Mouse (Mus musculus): ENCODE measurements around the gene Sept14. TPM values are rescaled to one million over a fixed set of nuclear protein-coding genes. Genes with fewer than 3 reads are reported as not detected.

Sept14 gene
- polyA plus RNA-seq, 1 experiment from 2014 or later, result not detected

GRCm38 (mm10) chr5:129657016-129657415 lies 51.3 kb downstream of the Sept14 start:
- Histone ChIP-seq H3K27me3 (ENCODE audit: control insufficient read depth, insufficient read depth, low read length) (no peaks in the 10 kb centered on the region), H3K4me3 (ENCODE audit: low read length) (no peak overlapping the region), H3K4me1 (ENCODE audit: control insufficient read depth, insufficient read depth, low read length) (no peaks in the 10 kb centered on the region), H3K27ac (ENCODE audit: low read length) (no peak overlapping the region), H3K9ac (ENCODE audit: low read length) (no peak overlapping the region), H3K4me2 (ENCODE audit: low read depth, low read length) (no peak overlapping the region), H3K9me3 (replicated peaks; ENCODE audit: control insufficient read depth, low read length) (no peaks in the 10 kb centered on the region), H3K36me3 (ENCODE audit: control insufficient read depth, insufficient read depth) (peaks cover 31% of the 10 kb centered on the region)
- ATAC-seq (replicated peaks; ENCODE audit: extremely low read depth, insufficient read depth, low FRiP score), result no peak
- 93% methylated on average over 10 of the region's 10 CpGs for WGBS

GRCm38 (mm10) chr5:129650858-129651257 lies 57.5 kb downstream of the Sept14 start:
- no peaks in the 10 kb centered on the region for H3K27me3 ChIP-seq (ENCODE audit: control insufficient read depth, insufficient read depth, low read length)
- no peak for ATAC-seq (replicated peaks; ENCODE audit: extremely low read depth, insufficient read depth, low FRiP score)
- no peak overlapping the region for H3K9ac ChIP-seq (ENCODE audit: low read length)
- no peak overlapping the region for H3K4me2 ChIP-seq (ENCODE audit: low read depth, low read length)
- no peaks in the 10 kb centered on the region for H3K9me3 ChIP-seq (replicated peaks; ENCODE audit: control insufficient read depth, low read length)
- H3K4me1 ChIP-seq (ENCODE audit: control insufficient read depth, insufficient read depth, low read length), result no peaks in the 10 kb centered on the region
- no peak overlapping the region for H3K4me3 ChIP-seq (ENCODE audit: low read length)
- H3K36me3 ChIP-seq (ENCODE audit: control insufficient read depth, insufficient read depth), result peaks cover 2% of the 10 kb centered on the region; the same call in 1 of the 2 replicates
- 90% methylated on average over 5 of the region's 5 CpGs for WGBS
- no peak overlapping the region for H3K27ac ChIP-seq (ENCODE audit: low read length)

Other genes starting within 250 kb of the Sept14 start
- 22.4 and 24.4 TPM in 2 replicates for gene Sfswap, start 207.3 kb downstream of the Sept14 start, polyA plus RNA-seq (2015; fragmentation: Nextera tagmentation; extraction: Ambion mirVana)
- 1.3 and 1.5 TPM in 2 replicates for gene Mmp17, start 124.3 kb downstream of the Sept14 start, polyA plus RNA-seq (2015; fragmentation: Nextera tagmentation; extraction: Ambion mirVana)
- 4.4 and 4.6 TPM in 2 replicates for gene Zfp11, start 38.4 kb downstream of the Sept14 start, polyA plus RNA-seq (2015; fragmentation: Nextera tagmentation; extraction: Ambion mirVana)
- gene Mrps17, start 7.0 kb upstream of the Sept14 start, polyA plus RNA-seq (2015; fragmentation: Nextera tagmentation; extraction: Ambion mirVana), result 152 and 161 TPM in 2 replicates
- gene Nipsnap2, start 16.6 kb upstream of the Sept14 start, polyA plus RNA-seq (2015; fragmentation: Nextera tagmentation; extraction: Ambion mirVana), result 398 and 419 TPM in 2 replicates
- 27.7 and 33.4 TPM in 2 replicates for gene Psph, start 78.9 kb upstream of the Sept14 start, polyA plus RNA-seq (2015; fragmentation: Nextera tagmentation; extraction: Ambion mirVana)
- gene Sumf2, start 138.5 kb upstream of the Sept14 start, polyA plus RNA-seq (2015; fragmentation: Nextera tagmentation; extraction: Ambion mirVana), result 16.3 and 21.4 TPM in 2 replicates
- 1,037 and 1,041 TPM in 2 replicates for gene Chchd2, start 179.0 kb upstream of the Sept14 start, polyA plus RNA-seq (2015; fragmentation: Nextera tagmentation; extraction: Ambion mirVana)
- 2.3 TPM in 2 replicates for gene Zbed5, start 187.2 kb upstream of the Sept14 start, polyA plus RNA-seq (2015; fragmentation: Nextera tagmentation; extraction: Ambion mirVana)
- gene Phkg1, start 190.0 kb upstream of the Sept14 start, polyA plus RNA-seq (2015; fragmentation: Nextera tagmentation; extraction: Ambion mirVana), result 1.9 and 2.2 TPM in 2 replicates
- gene Nupr1l, start 200.0 kb upstream of the Sept14 start, polyA plus RNA-seq (2015; fragmentation: Nextera tagmentation; extraction: Ambion mirVana), result 1.7 and 2.3 TPM in 2 replicates
- 13.3 TPM in 2 replicates for gene Vkorc1l1, start 233.5 kb upstream of the Sept14 start, polyA plus RNA-seq (2015; fragmentation: Nextera tagmentation; extraction: Ambion mirVana)